Mouse (Mus musculus) left cerebral cortex, postnatal 4 days (tissue): ENCODE measurements around the gene Timp3. TPM values are rescaled to one million over a fixed set of nuclear protein-coding genes. Genes with fewer than 3 reads are reported as not detected.
A peak's percentile ranks its signal among the peaks of the same experiment; 100 is the strongest.

Source experiments
- DNase-seq: peaks from one replicate; pipeline ENCODE4 v3.0.0-alpha.2; 2022
- intact Hi-C: fragments of 180-260 bp; cut with DNase I; formaldehyde crosslinking; loops from one replicate; pipeline ENCODE4 v1.15.1; 2025
- total RNA-seq, 2 experiments: library from RNA; stranded (reverse); gene quantifications; 2 replicates each; pipeline ENCODE4 v1.2.3; 2021

Timp3 gene
- total RNA-seq, 2 experiments from 2014 or later, result 40.2 to 42.6 TPM

DNA sequence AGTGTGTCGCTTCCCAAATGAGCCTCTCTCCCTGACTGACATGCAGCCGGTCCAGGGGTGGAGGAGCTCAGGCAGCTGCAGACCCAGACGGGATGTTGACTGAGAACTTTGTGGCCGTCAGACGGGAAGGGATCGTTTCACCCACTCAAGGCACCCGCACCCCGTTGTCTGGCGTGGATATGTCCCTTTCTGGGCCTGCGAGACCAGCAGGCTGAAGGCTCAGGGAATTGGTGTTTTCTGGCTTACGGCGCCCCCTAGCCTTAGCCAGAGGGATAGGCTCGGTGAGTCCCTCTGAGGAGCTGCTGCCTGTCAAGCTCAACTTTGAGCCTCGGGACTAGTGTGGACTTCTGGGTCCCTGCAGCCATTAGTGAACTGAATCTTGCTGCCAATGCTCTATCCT lies 4.1 kb upstream of the Timp3 start:
- intact Hi-C loops, result loop anchor here (10.0 kb wide), 1 partner anchor 331 kb away; no protein-coding TSS in a partner anchor
- DNase-seq, result peak; percentile 75

- intact Hi-C loops, result loop anchor here (10.0 kb wide), 1 partner anchor 333 kb away; no protein-coding TSS in a partner anchor
- no peak for DNase-seq
Measured at GRCm38 (mm10) chr10:86297307-86297706, 2.9 kb upstream of the Timp3 start.

DNA sequence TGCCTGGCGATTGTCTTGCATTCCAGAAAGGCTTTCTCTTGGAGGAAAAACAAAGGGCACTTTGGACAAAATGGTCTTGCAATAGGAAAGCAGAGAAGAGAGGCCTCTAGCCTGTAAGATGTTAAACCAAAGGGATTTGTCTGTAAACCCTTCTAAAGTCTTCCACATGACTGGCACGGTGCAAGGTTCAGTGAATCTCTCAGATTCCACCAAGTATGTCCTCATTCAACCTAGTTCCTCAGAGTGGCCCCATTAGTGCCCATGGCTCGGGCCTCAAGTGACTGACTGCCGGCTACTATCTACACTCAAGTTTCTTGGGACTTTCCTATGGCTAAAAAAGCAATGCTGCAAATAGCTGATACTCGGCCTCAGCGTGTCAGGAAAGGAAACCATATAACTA lies 1.8 kb upstream of the Timp3 start:
- intact Hi-C loops, result loop anchor here (10.0 kb wide), 1 partner anchor 334 kb away; no protein-coding TSS in a partner anchor
- DNase-seq, result no peak

DNA sequence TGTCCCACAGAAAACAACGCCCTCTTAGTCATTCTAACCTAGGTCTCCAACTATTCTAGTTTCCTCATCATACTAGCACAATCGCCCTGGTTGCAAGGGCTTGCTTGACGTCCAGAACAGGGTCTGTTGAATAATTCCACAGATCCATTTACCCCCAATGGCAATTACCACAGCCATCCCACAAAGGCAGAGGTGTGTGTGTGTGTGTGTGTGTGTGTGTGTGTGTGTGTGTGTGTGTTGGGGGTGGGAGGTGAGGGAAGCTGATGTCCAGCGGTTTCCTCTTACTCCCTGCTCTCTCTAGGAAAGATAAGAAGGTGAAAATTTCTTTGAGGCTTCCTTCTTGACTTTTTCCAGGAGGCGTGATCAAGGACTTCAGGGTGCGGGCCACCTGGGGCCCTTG lies 377 bp upstream of the Timp3 start:
- intact Hi-C loops, result loop anchor here (2.0 to 10.0 kb wide), 3 partner anchors 153 to 335 kb away; no protein-coding TSS in a partner anchor
- DNase-seq, result no peak

GRCm38 (mm10) chr10:86301117-86301490 lies 932 bp downstream of the Timp3 start:
- intact Hi-C loops, result loop anchor here (2.0 to 5.0 kb wide), 2 partner anchors 151 to 236 kb away; no protein-coding TSS in a partner anchor

GRCm38 (mm10) chr10:86301593-86302317 lies 1.6 kb downstream of the Timp3 start:
- DNase-seq, result no peak
- intact Hi-C loops, result loop anchor here (2.0 to 5.0 kb wide), 2 partner anchors 151 to 237 kb away; no protein-coding TSS in a partner anchor

More at GRCm38 (mm10) chr10:86301117-86301490, 932 bp downstream of the Timp3 start:
- no peak for DNase-seq

DNA sequence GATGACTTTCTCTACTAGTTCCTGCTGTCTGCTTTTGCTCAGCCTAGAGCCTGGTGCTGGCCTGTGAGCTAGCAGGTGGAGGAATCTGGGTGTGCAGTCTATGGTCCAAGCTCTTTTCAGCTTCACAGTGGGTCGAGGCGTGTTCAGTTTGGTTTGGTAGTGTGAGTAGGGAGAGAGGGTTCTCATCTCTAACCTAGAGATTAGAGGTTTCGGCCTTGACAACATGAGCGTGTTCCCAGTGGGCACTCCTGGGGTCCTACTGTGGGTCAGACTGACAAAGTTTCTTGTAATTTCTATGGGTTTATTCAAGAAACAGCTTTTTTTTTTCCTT lies 2.1 kb downstream of the Timp3 start:
- intact Hi-C loops, result loop anchor here (5.0 kb wide), 1 partner anchor 150 kb away; no protein-coding TSS in a partner anchor
- no peak for DNase-seq

- peak; percentile 89 for DNase-seq
Measured at GRCm38 (mm10) chr10:86302761-86303494, 2.8 kb downstream of the Timp3 start.

GRCm38 (mm10) chr10:86303495-86303876 lies 3.3 kb downstream of the Timp3 start:
- intact Hi-C loops, result loop anchor here (5.0 kb wide), 1 partner anchor 149 kb away; no protein-coding TSS in a partner anchor
- DNase-seq, result peak; percentile 35

More at GRCm38 (mm10) chr10:86302761-86303494, 2.8 kb downstream of the Timp3 start:
- intact Hi-C loops, result loop anchor here (5.0 kb wide), 1 partner anchor 149 kb away; no protein-coding TSS in a partner anchor

- intact Hi-C loops, result loop anchor here (5.0 kb wide), 1 partner anchor 148 kb away; no protein-coding TSS in a partner anchor
Measured at GRCm38 (mm10) chr10:86304583-86304982, 4.4 kb downstream of the Timp3 start.

GRCm38 (mm10) chr10:86307235-86307634 lies 7.1 kb downstream of the Timp3 start:
- intact Hi-C loops, result no loop called here
- no peak for DNase-seq

More at GRCm38 (mm10) chr10:86304583-86304982, 4.4 kb downstream of the Timp3 start:
- DNase-seq, result peak; percentile 33

GRCm38 (mm10) chr10:86310527-86310926 lies 10.4 kb downstream of the Timp3 start:
- intact Hi-C loops, result no loop called here
- no peak for DNase-seq

GRCm38 (mm10) chr10:86312976-86313375 lies 12.8 kb downstream of the Timp3 start:
- no peak for DNase-seq
- intact Hi-C loops, result no loop called here

- intact Hi-C loops, result no loop called here
Measured at GRCm38 (mm10) chr10:86313448-86313847, 13.3 kb downstream of the Timp3 start.

GRCm38 (mm10) chr10:86315513-86315912 lies 15.3 kb downstream of the Timp3 start:
- no peak for DNase-seq
- intact Hi-C loops, result no loop called here

More at GRCm38 (mm10) chr10:86313448-86313847, 13.3 kb downstream of the Timp3 start:
- no peak for DNase-seq

DNA sequence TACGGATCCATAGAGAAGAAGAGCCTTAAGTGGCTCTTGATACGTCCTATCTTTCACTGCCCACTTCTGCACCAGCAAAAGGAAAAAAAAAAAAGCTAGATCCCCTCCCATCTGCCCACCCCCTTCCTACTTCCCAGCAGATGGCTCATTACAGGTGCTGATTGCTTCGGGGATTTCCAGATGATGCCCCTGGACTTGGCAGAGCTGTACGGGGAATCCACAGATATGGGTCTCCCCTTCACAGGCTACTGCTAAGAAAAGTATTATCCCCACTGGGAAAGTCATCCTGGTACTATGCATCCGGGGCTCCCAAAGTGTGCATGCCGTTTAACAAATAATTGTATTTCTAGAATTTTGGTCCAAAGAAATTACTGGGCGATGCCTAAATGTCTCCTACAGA lies 17.5 kb downstream of the Timp3 start:
- peak; percentile 69 for DNase-seq
- intact Hi-C loops, result no loop called here

GRCm38 (mm10) chr10:86318552-86319140 lies 18.5 kb downstream of the Timp3 start:
- peak; percentile 84 for DNase-seq
- intact Hi-C loops, result no loop called here

- intact Hi-C loops, result no loop called here
- no peak for DNase-seq
Measured at GRCm38 (mm10) chr10:86319526-86319925, 19.4 kb downstream of the Timp3 start.

DNA sequence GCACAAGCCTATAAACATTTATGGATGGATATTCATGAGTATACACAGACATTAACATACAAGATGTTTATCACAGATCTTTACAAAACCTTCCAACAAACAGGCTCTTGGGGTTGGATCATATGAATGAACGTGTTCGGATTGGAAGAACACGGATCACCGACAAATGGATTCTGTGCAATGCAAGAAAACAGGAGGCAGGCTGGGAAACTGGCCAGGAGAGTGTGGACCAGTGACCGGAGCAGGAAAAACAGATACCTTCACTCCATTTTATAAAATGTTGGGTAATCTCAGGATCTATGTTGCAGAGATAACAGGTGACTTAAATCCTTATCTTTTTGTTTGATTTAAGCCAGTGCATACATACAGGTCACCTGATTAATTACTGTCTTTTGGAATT lies 20.0 kb downstream of the Timp3 start:
- intact Hi-C loops, result no loop called here

GRCm38 (mm10) chr10:86321194-86321593 lies 21.0 kb downstream of the Timp3 start:
- intact Hi-C loops, result no loop called here
- peak; percentile 65 for DNase-seq

More for the DNA sequence above, 20.0 kb downstream of the Timp3 start:
- no peak for DNase-seq

GRCm38 (mm10) chr10:86322006-86322405 lies 21.8 kb downstream of the Timp3 start:
- intact Hi-C loops, result no loop called here
- DNase-seq, result no peak
